Mouse (Mus musculus) hindbrain, embryonic 12.5 days (tissue): ENCODE results near the gene Kat6b. TPM values are rescaled to one million over a fixed set of nuclear protein-coding genes. Genes with fewer than 3 reads are reported as not detected.

ENCODE experiments used
- ATAC-seq: fragments of 200-750 bp; cut with Nextera tagmentation; 2 replicates; pipeline ENCODE4 v1.8.0; 2017; ENCODE audit warnings: moderate TSS enrichment; ENCODE audit not compliant: low FRiP score
- H3K27ac ChIP-seq: fragments of 300-500 bp; sonication (generic); 2 replicates; pipeline ENCODE4 v1.5.1; 2016; ENCODE audit warnings: mild to moderate bottlenecking
- H3K27me3 ChIP-seq: fragments of 300-500 bp; sonication (generic); 2 replicates; pipeline ENCODE4 v1.6.1; 2016; ENCODE audit warnings: mild to moderate bottlenecking
- H3K36me3 ChIP-seq: fragments of 300-500 bp; sonication (generic); 2 replicates; pipeline ENCODE4 v1.6.1; 2016; ENCODE audit warnings: mild to moderate bottlenecking
- H3K4me1 ChIP-seq: fragments of 300-500 bp; sonication (generic); 2 replicates; pipeline ENCODE4 v1.6.1; 2016
- H3K4me2 ChIP-seq: fragments of 300-500 bp; sonication (generic); replicated peaks from 2 replicates; pipeline ENCODE4 v1.6.1; 2016; ENCODE audit warnings: mild to moderate bottlenecking
- H3K4me3 ChIP-seq: fragments of 300-500 bp; sonication (generic); 2 replicates; pipeline ENCODE4 v1.5.1; 2016; ENCODE audit warnings: mild to moderate bottlenecking
- H3K9ac ChIP-seq: fragments of 300-500 bp; sonication (generic); 2 replicates; pipeline ENCODE4 v1.6.1; 2016; ENCODE audit warnings: mild to moderate bottlenecking, moderate library complexity
- H3K9me3 ChIP-seq: fragments of 300-500 bp; sonication (generic); replicated peaks from 2 replicates; pipeline ENCODE4 v1.6.1; 2016; ENCODE audit warnings: mild to moderate bottlenecking
- WGBS: fragments of 180-500 bp; shearing (Covaris S2); methylation state at CpG from one replicate; pipeline ENCODE4 v1.1.7; 2016; 5-methylcytosine and 5-hydroxymethylcytosine counted together
- polyA plus RNA-seq: library from polyadenylated mRNA; unstranded; fragments of >200 nt; fragmentation: Nextera tagmentation; extraction: Ambion mirVana; gene quantifications from 2 replicates; pipeline ENCODE4 v1.2.1, GENCODE M21; 2016

The Kat6b gene
- 27.1 and 27.5 TPM in 2 replicates for polyA plus RNA-seq

- 93% methylated on average over 7 of the region's 7 CpGs for WGBS
- H3K4me1 ChIP-seq, result no peaks in the 10 kb centered on the region
- no peak for ATAC-seq
Measured at GRCm38 (mm10) chr14:21481231-21481630, at the start of gene Kat6b. Kat6b (plus strand) TSS chr14:21481434.

GRCm38 (mm10) chr14:21433415-21433814 lies 47.8 kb upstream of the Kat6b start:
- peaks cover 4% of the 10 kb centered on the region; the same call in 1 of the 2 replicates for H3K4me1 ChIP-seq
- 80% methylated on average over 4 of the region's 4 CpGs for WGBS
- H3K9me3 ChIP-seq, result no peaks in the 10 kb centered on the region
- H3K4me3 ChIP-seq, result no peak overlapping the region
- no peak overlapping the region for H3K9ac ChIP-seq
- no peaks in the 10 kb centered on the region for H3K36me3 ChIP-seq
- ATAC-seq, result no peak
- no peak overlapping the region for H3K4me2 ChIP-seq
- no peaks in the 10 kb centered on the region for H3K27me3 ChIP-seq
- no peak overlapping the region for H3K27ac ChIP-seq

More at GRCm38 (mm10) chr14:21481231-21481630, at the start of gene Kat6b:
- no peaks in the 10 kb centered on the region for H3K36me3 ChIP-seq
- no peaks in the 10 kb centered on the region for H3K27me3 ChIP-seq
- H3K4me3 ChIP-seq, result no peak within 1 kb of the TSS
- no peak within 1 kb of the TSS for H3K4me2 ChIP-seq
- no peak within 1 kb of the TSS for H3K27ac ChIP-seq
- H3K9me3 ChIP-seq, result no peaks in the 10 kb centered on the region
- no peak within 1 kb of the TSS for H3K9ac ChIP-seq

- no peak overlapping the region for H3K27ac ChIP-seq
- WGBS, result 77% methylated on average over 5 of the region's 5 CpGs
- no peak overlapping the region for H3K4me3 ChIP-seq
- H3K36me3 ChIP-seq, result no peaks in the 10 kb centered on the region
- no peaks in the 10 kb centered on the region for H3K9me3 ChIP-seq
- ATAC-seq, result no peak
- H3K4me1 ChIP-seq, result no peaks in the 10 kb centered on the region
- no peaks in the 10 kb centered on the region for H3K27me3 ChIP-seq
- no peak overlapping the region for H3K9ac ChIP-seq
- H3K4me2 ChIP-seq, result no peak overlapping the region
Measured at GRCm38 (mm10) chr14:21433995-21434394, 47.2 kb upstream of the Kat6b start.

GRCm38 (mm10) chr14:21434686-21435085 lies 46.5 kb upstream of the Kat6b start:
- Histone ChIP-seq H3K4me2 (no peak overlapping the region), H3K36me3 (no peaks in the 10 kb centered on the region), H3K4me1 (no peaks in the 10 kb centered on the region; the same call in 1 of the 2 replicates), H3K4me3 (no peak overlapping the region), H3K9ac (no peak overlapping the region), H3K27me3 (no peaks in the 10 kb centered on the region), H3K9me3 (no peaks in the 10 kb centered on the region), H3K27ac (no peak overlapping the region)
- WGBS, result 64% methylated on average over 9 of the region's 9 CpGs
- ATAC-seq, result no peak

- 49% methylated on average over 4 of the region's 4 CpGs for WGBS
Measured at GRCm38 (mm10) chr14:21439785-21440184, 41.4 kb upstream of the Kat6b start.

GRCm38 (mm10) chr14:21440526-21440925 lies 40.7 kb upstream of the Kat6b start:
- no peak overlapping the region for H3K27ac ChIP-seq
- no peaks in the 10 kb centered on the region for H3K9me3 ChIP-seq
- 91% methylated on average over 2 of the region's 2 CpGs for WGBS
- no peak for ATAC-seq
- H3K4me3 ChIP-seq, result no peak overlapping the region
- no peak overlapping the region for H3K9ac ChIP-seq
- H3K4me2 ChIP-seq, result no peak overlapping the region
- H3K36me3 ChIP-seq, result no peaks in the 10 kb centered on the region
- no peaks in the 10 kb centered on the region for H3K27me3 ChIP-seq
- peaks cover 9% of the 10 kb centered on the region; the same call in 1 of the 2 replicates for H3K4me1 ChIP-seq

More at GRCm38 (mm10) chr14:21439785-21440184, 41.4 kb upstream of the Kat6b start:
- Histone ChIP-seq H3K9ac (no peak overlapping the region), H3K4me1 (peaks cover 9% of the 10 kb centered on the region; the same call in 1 of the 2 replicates), H3K9me3 (no peaks in the 10 kb centered on the region), H3K4me3 (no peak overlapping the region), H3K27ac (no peak overlapping the region), H3K4me2 (no peak overlapping the region), H3K27me3 (no peaks in the 10 kb centered on the region), H3K36me3 (no peaks in the 10 kb centered on the region)
- no peak for ATAC-seq

- no peak for ATAC-seq
- Histone ChIP-seq H3K4me2 (no peak overlapping the region), H3K27me3 (no peaks in the 10 kb centered on the region), H3K4me1 (peaks cover 9% of the 10 kb centered on the region; the same call in 1 of the 2 replicates), H3K36me3 (no peaks in the 10 kb centered on the region), H3K27ac (no peak overlapping the region), H3K9ac (no peak overlapping the region), H3K4me3 (no peak overlapping the region), H3K9me3 (no peaks in the 10 kb centered on the region)
- 71% methylated on average over 10 of the region's 10 CpGs for WGBS
Measured at GRCm38 (mm10) chr14:21441772-21442533, 39.3 kb upstream of the Kat6b start.

- ATAC-seq, result no peak
- Histone ChIP-seq H3K9me3 (no peaks in the 10 kb centered on the region), H3K9ac (no peak overlapping the region), H3K4me2 (no peak overlapping the region), H3K27ac (no peak overlapping the region), H3K27me3 (no peaks in the 10 kb centered on the region), H3K36me3 (no peaks in the 10 kb centered on the region), H3K4me3 (no peak overlapping the region), H3K4me1 (0 out of 2 replicates have a peak, but pooled peaks cover 2% of the 10 kb centered on the region)
- WGBS, result 79% methylated on average over 4 of the region's 4 CpGs
Measured at GRCm38 (mm10) chr14:21452581-21452980, 28.7 kb upstream of the Kat6b start.

GRCm38 (mm10) chr14:21453896-21454295 lies 27.3 kb upstream of the Kat6b start:
- H3K27me3 ChIP-seq, result no peaks in the 10 kb centered on the region
- H3K4me2 ChIP-seq, result no peak overlapping the region
- H3K36me3 ChIP-seq, result no peaks in the 10 kb centered on the region
- H3K9me3 ChIP-seq, result no peaks in the 10 kb centered on the region
- no peak overlapping the region for H3K27ac ChIP-seq
- H3K4me3 ChIP-seq, result no peak overlapping the region
- WGBS, result 89% methylated on average over 2 of the region's 2 CpGs
- ATAC-seq, result no peak
- no peak overlapping the region for H3K9ac ChIP-seq
- no peaks in the 10 kb centered on the region for H3K4me1 ChIP-seq

GRCm38 (mm10) chr14:21455654-21456350 lies 25.4 kb upstream of the Kat6b start:
- H3K4me2 ChIP-seq, result no peak overlapping the region
- no peak overlapping the region for H3K9ac ChIP-seq
- WGBS, result 90% methylated on average over 7 of the region's 7 CpGs
- no peaks in the 10 kb centered on the region for H3K4me1 ChIP-seq
- no peaks in the 10 kb centered on the region for H3K36me3 ChIP-seq
- H3K4me3 ChIP-seq, result no peak overlapping the region
- ATAC-seq, result no peak
- no peaks in the 10 kb centered on the region for H3K9me3 ChIP-seq
- H3K27me3 ChIP-seq, result no peaks in the 10 kb centered on the region
- H3K27ac ChIP-seq, result no peak overlapping the region

GRCm38 (mm10) chr14:21456526-21456925 lies 24.7 kb upstream of the Kat6b start:
- H3K9me3 ChIP-seq, result no peaks in the 10 kb centered on the region
- no peak overlapping the region for H3K9ac ChIP-seq

GRCm38 (mm10) chr14:21457876-21458275 lies 23.4 kb upstream of the Kat6b start:
- no peaks in the 10 kb centered on the region for H3K36me3 ChIP-seq
- 79% methylated on average over 5 of the region's 5 CpGs for whole genome bisulfite sequencing
- H3K27me3 ChIP-seq, result no peaks in the 10 kb centered on the region
- no peaks in the 10 kb centered on the region for H3K4me1 ChIP-seq
- H3K4me2 ChIP-seq, result no peak overlapping the region
- no peak for ATAC-seq
- H3K27ac ChIP-seq, result no peak overlapping the region
- no peaks in the 10 kb centered on the region for H3K9me3 ChIP-seq
- no peak overlapping the region for H3K4me3 ChIP-seq
- H3K9ac ChIP-seq, result no peak overlapping the region

More at GRCm38 (mm10) chr14:21456526-21456925, 24.7 kb upstream of the Kat6b start:
- no peak for ATAC-seq
- no peaks in the 10 kb centered on the region for H3K27me3 ChIP-seq
- no peaks in the 10 kb centered on the region for H3K4me1 ChIP-seq
- no peaks in the 10 kb centered on the region for H3K36me3 ChIP-seq
- no peak overlapping the region for H3K27ac ChIP-seq
- no peak overlapping the region for H3K4me3 ChIP-seq
- no peak overlapping the region for H3K4me2 ChIP-seq
